Mouse (Mus musculus): ENCODE results near the gene Pef1.

Pef1 gene

DNA sequence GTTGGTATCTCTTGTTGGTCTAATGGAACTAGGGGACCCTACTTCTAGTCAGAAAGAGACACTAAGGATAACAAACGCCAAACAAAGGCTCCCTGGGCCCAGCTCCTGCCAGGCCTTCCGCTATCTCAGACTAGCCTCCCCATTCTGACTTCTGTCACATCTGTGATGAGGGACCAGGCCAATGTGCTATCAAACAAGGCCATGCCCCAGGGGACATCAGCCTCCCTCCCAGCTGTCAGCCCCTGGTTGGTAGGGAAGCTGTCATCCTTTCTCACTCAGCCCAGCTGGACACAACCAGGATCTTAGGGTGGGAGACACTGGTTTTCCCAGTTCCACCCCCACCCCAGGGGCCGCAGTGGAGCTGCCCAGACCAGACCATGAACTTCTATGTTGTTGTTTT, 7.2 kb upstream of the Pef1 start:
- DNase-seq (ENCODE audit: low spot score in 2 of 2) = no peak

DNA sequence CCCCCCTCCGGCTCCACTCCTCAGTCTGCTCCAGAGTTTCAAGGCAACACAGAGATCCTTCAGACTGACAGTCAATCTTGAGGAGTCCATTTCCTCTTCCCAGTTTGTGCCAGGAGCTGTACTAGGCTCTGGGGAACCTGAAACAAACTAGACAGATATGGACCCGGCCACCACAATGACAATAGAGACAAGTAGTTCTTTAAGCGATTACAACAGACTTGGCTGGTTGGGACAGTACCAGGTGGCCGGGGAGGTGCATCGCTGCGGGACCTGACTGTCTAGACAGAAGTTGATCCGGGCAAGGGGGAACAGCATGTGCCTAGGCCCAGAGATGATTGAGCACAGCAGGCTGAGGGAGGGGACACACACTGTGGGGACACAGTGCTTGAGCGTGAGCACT, 1.2 kb upstream of the Pef1 start:
- DNase-seq (ENCODE audit: low spot score in 2 of 2) = no peak

DNA sequence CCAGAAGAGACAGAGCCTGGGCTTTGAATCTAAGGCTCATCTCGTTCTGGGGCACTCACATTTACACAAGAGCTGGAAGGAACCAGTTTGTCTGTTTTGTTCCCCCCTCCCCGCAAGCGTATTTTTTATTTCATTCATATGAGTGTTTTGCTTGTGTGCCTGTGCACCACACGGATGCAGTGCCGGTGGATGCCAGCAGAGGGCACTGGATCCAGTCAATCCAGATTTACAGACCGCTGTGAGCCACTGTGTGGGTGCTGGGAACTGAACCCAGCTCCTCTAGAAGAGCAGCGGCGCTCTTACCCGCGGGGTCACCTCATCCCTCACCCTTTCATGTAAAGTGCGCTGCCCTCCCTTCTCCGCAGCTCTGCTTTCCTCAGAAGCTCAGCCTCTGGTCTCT, 1.3 kb downstream of the Pef1 start:
- DNase-seq (ENCODE audit: low spot score in 2 of 2) = no peak

DNA sequence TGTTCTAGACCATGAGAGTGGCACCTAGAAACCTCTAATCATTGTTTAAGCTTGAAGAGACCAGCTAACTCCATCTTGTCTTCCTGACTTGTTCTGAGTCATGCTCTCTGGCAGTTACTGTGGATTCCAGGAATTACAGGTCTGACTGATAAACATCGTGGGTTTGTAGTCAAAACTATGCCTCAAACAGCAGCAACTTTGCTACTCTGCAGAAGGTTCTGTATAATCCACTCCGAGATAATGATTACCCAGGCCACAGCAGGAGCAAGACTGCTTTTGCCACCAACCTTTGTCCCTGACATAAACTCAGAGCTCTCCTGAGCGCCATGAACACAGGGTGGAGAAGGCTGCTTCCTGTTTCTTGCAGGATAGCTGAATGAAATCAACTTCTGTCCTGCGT, 2.2 kb downstream of the Pef1 start:
- no peak for DNase-seq (ENCODE audit: low spot score in 2 of 2)

DNA sequence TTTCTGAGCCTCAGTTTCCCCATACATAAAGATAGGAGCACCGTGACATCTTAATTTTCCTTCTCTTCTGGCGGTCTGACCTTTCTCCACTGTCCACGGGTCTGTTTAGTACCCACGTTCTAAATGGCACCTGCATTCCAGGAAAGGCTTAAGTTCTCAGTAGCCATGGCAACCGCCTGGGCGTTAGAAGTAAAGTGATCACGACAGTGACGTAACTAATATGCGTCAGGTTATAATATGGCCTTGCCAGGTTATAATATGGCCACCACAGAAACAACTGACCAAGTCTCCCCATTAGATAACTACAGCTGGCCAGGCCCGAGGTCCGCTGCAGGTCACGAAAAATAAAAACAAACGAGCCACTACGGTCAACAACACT, 4.7 kb downstream of the Pef1 start:
- no peak for DNase-seq (ENCODE audit: low spot score in 2 of 2)

DNA sequence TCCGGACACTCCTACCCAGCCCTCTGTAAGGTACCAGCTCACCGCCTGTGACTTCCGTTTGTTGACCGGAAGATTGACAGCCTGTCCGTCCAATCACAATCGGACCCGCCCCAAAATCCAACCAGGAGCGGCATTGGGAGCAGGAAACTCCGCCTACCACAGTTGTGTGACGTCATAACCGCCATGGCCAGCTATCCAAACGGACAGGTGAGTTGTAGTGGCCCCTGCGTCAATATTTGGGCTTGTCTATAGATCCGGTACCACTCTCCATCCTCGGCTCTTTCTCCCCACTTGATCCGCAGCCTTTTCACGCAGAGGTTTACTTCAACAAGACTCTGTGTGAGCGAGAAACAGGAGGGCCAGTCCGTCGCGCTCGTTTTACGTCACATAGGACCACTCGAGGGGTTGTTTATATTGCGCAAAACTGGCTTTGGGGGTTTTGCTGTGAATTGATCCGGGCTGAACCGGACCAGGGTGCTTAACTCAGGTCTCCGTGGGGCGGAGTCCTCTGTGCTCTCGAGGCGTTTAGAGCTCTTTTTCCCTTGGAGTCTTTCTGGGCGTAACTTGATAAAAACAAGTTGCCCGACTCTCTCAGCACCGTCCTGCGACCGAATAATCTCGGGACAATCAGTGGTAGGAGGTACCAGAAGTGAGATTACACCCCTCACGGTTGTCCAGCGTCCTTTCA, 5.2 kb downstream of the Pef1 start:
- peak; percentile 100 for DNase-seq (ENCODE audit: low spot score in 2 of 2)

DNA sequence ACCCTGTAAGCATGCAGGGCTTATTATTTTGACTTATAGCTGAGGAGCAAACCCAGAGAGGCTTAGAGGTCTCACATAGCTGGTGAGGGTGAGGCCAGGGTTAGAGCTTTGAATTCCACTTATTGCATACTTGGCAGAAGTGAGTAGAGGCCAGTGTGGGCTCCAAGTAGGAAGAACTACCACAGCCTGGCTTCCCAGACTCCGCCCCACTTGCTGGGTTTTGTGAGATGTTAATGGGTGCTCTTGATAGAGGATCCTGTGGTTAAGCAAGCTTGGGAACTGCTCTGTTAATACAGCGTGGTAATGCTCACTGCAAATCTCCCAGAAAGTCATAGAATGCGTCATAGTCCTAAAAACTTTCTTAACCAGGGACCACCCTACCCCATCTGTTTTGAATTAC, 6.6 kb downstream of the Pef1 start:
- no peak for DNase-seq (ENCODE audit: low spot score in 2 of 2)

DNA sequence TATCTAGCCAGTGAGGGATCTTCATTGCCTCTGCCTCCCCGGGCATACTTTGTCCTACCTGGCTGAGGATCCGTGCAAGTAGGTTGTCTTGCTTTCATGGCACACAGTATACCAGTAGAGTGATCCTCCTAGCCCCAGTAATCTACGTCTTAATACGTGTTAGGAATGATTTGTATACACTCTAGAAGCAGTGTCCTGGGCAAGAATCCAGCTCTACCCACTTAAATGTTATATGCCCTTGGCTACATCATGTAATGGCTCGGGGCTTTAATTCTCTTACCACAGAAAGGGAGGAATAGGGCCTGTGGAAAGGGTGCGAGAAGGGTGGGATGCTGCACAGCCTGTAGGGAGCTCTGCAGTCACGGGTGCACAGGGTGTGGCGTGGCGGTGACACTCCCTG, 7.3 kb downstream of the Pef1 start:
- DNase-seq (ENCODE audit: low spot score in 2 of 2) = no peak

DNA sequence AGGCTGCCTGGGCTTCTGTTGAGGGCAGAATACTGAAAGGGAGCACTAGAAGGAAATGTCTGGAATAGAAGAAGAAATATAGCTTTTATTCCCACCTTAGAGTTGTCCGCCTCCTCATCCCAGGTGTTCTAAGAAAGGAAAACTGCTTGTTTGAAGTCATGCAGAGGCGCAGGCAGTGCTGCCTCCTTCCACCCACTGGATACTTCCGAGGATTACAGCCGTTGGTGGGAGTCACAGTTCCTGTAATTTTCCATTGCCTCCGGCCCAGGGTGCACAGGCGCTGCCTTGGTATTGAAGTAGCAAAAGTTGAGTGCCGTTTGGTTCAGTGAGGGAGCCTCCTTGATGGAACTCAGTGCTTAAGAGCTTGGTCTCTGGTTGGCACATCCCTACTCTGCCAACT, 7.7 kb downstream of the Pef1 start:
- no peak for DNase-seq (ENCODE audit: low spot score in 2 of 2)

DNA sequence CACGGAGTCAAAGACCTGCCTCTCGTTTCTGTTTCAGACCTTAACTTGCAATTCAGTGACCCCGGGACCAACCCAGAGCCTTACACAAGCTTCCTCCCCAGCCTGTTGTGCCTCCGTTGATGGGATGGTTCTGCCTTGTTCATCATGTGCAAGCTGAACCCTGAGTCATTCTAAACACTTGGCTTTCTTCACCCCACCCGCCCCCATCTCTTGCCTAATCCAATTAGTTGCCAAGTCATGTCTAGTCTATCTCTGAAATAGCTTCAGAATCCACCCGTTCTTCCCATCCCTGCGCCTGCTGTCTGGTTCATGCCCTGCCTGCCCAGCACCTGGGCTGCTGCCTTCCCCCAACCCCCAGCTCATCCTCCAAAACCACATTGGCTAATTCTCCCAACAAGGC, 9.9 kb downstream of the Pef1 start:
- no peak for DNase-seq (ENCODE audit: low spot score in 2 of 2)

DNA sequence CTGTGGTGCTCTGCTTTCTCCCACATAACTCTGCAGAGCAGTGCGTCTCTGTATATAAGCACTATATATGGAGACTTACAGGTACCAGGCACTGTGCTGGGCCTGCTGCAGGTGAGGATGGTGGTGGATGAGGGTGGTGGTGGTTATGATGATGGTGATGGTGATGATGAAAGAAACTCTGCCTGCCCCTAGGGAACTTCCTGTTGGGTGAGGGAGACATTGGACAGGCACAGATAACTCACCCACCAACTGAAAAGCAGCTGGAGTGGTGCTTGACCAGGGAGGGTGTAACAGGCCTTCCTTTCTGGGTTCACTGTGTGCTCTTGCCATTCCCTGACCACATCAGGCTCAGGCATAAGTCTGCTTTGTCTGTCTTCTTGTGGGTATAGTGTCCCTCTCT, 10.4 kb downstream of the Pef1 start:
- no peak for DNase-seq (ENCODE audit: low spot score in 2 of 2)

DNA sequence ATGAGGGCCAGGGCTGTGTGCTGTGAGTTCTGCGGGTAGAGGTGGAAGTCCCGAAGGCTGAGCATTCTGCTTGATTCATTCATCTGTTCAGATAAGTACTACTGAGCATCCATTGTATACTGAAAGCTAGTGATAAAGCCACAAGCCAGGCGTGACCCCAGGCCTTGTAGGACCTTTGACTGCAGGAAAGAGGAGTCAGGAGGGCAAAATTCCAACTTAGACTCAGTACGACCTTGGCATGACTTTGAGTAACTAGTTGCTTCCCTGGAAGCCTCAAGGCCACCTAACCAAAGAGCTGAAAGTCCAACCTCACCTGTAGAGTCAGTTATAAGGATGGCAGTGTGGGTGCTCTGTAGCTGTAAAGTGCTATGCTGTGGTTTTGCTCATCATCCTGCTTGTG, 18.4 kb downstream of the Pef1 start:
- DNase-seq (ENCODE audit: low spot score in 2 of 2) = no peak

DNA sequence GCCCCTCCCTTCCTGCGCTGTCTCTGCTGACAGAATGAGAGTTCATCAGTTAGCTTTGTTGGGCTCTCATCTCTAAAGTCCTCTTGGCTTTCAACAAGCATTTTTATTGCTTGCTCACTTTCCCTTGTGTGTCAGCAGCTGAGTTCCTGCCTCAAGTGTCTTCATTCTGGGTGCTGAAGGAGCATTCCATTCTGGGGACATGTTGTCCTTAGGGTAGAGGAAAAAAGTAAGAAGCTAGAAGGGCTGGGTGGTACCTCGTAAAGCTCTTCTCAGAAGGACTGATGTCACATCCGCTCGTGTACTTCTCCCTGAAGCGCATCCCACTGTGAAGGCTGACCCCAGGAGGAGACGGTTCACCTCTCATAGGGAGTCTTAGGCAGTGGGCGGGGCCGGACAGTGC, 19.2 kb downstream of the Pef1 start:
- no peak for DNase-seq (ENCODE audit: low spot score in 2 of 2)

DNA sequence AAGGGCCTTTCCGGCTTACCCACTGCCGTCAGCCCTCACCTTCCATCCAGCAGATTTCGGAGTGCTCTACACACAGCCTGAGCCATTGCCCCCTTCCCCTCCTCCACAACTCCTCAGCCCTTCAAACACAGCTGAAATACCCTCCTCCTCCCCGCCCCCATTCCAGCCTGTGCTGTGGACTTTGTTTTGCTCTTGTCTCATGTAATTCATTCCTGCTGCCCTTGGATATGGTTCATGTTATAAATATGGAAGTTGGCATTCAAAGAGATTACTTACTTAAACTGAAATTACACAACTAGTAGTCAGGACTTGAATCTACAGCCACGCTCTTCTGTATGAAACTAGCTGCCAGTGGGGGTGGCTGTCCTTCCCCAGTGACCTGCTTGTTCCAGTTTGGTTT, 20.7 kb downstream of the Pef1 start:
- no peak for DNase-seq (ENCODE audit: low spot score in 2 of 2)

DNA sequence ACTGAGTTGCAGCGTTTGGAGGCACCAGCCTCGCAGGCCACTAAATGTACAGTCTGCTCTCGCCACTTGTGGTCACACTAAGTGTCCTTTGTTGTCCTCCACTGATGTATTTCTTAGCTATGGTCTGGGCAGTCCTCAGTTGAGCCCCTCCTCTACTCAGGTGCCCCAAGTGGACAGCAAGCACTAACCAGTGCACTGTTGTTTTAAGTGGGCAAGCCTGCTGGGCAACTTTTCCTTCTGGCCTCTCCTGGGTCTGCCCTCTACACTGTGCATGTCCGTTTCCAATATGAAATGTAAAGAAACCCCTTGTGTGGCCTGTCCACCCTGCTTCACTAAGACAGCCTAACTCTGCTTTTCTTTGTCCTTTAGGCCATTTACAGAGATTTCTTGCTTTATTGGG, 21.8 kb downstream of the Pef1 start:
- DNase-seq (ENCODE audit: low spot score in 2 of 2) = no peak

DNA sequence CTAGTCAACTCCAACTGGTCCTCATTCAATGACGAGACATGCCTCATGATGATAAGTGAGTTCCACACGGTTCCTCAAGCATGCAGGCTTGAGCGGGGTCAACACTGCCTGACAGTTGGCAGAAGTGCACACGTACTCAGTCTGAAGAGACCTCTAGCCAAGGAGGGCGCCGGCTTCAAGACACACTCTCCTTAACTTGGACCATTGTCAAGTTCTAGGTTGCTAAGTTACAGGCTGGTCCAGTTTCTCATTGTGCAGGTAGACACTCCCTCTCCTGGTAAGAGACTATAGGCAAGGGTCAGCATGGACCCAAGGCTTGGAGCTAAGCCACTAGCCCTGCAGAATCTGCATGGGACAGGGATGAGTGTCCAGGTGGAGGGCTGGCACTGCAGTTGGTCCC, 22.8 kb downstream of the Pef1 start:
- no peak for DNase-seq (ENCODE audit: low spot score in 2 of 2)

DNA sequence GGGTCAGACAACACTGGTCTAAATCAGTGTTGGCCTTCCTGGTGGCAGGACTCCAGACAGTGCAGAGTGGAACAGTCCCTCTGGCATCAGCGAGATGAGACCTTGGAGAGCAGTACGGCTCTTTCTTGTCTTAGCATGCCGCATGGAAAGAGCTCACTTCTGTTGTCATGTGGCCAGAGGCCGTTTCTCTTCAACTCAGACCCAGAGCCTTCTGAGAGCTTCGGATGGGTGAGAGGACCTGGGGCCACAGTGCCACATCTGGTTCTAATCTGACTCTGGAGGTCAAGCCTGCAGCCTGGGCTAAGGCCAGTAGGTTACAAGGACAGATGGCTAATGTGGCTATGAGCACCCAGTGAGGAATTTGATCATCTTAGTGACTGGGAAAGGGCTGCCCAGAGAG, 23.6 kb downstream of the Pef1 start:
- no peak for DNase-seq (ENCODE audit: low spot score in 2 of 2)

DNA sequence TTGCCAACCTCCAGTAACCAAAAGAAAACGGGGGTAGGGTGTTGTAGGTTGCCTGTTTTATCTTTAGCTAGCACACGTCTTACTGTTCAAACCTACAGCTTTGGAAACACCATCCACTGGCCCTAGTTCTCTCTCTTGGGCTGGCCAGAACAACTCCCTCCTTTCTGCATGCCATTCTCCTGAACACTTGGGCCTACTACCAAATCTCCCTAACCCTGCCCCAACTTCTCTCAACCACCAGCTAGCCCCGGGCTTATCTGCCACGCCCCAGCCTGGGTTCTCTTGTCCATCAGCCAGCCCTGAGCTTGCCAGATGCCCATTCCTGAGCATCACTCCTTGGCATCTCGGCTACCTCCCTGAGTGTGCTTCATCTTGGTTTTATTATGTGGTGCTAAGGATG, 26.5 kb downstream of the Pef1 start:
- DNase-seq (ENCODE audit: low spot score in 2 of 2) = no peak

DNA sequence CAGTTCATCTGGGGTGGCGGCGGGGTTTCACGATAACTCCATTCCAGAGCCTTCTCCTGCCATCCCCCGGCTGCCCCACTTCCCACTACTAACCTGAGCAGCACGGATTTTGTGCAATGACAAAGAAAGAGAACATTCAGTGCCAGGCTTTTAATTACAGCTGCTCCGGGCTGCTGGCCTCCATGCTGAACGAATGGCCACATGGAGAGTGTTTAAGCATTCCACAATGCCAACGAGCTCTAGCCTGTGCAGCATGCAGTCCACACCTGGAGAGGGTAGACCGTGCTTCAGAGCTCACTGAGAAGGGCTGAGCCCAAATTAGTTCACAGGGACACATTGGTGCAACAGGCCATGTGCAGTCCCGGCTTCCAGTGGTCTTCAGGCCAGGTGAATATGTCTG, 27.7 kb downstream of the Pef1 start:
- no peak for DNase-seq (ENCODE audit: low spot score in 2 of 2)

DNA sequence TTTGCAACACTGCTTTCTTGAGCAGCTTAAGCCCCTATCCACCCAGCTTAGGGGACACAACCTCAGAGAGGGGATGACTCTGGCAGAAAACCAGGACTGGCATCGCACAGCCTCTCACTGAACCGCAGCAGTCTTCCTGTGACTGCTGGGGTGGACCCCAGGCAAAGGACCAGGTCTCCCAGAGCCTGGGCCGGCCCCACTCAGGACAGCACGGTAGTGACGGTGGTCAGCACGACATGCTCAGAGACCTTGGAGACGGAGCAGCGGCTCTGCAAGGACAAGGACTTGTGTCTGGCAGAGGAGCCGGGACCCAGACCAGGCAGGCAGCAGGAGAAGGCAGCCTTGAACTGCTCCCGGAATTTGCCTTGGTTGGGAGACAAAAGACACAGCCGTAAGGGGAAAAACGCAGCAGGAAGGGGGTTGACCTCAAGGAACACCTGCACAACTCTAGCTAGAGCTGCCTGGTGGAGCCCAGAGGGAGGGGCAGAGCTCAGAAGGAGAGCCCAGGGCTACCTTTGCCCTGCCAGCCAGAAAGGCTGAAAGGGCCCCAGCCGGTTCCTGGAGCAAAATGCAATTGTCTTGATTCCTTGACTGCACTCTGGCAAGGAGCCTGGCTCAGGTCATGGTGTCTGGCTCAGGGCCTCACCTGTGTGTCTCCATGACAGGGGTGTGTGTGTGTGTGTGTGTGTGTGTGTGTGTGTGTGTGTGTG, 28.4 kb downstream of the Pef1 start:
- DNase-seq (ENCODE audit: low spot score in 2 of 2) = no peak

DNA sequence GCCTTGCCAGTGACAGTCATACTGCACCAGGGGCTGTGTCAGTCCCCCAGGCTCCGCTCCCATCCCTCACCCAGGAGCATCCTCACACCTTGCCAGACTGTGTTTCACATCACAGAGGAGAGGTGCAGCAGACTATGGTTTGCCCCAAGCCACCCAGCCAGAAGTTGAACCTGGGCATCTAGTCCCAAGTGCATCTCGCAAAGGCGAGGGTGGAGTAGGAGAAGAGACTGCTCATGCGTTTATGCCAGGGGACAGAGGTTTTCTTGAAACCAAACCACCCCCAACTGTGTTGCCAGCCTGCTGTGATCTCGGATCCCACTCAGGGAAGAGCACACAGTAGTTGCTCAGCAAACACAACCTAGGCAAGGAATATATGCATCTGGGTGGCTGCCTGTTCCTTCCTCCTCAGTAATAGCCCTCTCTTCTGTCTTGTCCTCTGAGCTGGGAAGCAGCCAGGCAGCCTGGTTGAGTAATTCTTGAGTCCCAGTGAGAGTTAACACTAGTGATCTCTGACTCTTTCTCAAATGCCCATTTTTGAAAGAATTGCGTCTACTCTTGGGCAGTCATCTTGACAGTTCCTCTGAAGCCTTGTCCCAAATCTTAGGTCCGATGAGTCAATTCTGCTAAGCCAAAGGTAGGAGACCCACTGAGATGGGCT, 29.2 kb downstream of the Pef1 start:
- no peak for DNase-seq (ENCODE audit: low spot score in 2 of 2)

DNA sequence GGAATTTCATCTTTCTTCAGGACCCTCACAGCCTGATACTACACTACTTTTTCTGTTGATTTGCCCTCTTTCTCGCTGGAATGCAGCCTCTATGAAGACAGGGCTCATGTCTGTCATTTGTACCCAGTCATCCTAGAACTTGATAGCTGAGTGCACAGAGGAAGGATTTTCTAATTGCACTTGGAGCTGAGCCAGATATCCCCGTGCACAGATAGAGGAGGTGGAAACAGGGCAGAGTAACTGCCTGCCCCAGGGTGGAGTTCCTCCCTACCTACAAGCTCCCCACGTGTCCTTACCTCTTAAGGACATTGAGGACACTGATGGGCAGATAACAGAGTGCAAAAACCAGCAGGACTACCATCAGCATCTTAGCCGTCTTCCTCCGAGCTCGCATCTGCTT, 31.0 kb downstream of the Pef1 start:
- no peak for DNase-seq (ENCODE audit: low spot score in 2 of 2)

DNA sequence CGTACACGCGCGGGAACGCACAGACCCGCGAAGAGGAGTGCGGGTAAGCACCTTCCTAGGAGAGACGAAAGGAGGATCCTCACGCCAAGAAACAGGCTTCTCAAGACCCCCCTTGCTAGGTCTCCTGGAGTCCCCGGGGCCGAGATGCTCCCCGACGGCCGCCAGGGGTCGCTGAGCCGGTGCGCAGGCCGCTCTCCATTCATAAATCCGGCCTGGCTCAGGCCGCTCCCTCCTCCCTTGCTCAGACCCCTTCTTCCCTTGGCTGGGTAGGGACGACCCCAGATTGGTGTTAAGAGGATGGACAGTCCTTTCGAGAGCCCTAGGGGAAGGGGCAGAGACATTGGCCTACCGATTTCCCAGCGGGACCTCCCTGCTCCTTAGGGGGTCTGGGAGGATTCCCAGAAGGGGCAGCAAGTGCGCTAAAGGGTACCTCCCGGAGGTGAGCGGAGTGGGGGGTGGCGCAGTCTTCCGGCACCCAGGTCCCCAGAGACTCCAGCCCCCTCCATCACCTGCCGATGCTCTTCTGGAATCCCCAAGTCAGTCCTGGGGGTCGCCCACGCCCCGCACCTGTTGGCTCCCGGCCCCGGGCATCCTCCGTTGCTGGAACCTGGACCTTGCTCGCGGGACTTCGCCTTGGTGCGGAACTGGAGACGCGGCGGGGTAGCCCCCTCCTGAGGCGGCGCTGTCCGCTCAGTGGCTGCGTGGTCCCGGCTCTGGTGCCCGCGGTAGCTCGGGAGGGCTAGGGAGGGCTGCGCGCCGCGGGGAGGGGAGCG, 36.3 kb downstream of the Pef1 start:
- peak; percentile 33 to 54 for DNase-seq (ENCODE audit: low spot score in 2 of 2)
